Mouse (Mus musculus) hematopoietic stem cell, adult 5-6 weeks (primary cell): Measurements from ENCODE around the gene Tmem200b. TPM values are rescaled to one million over a fixed set of nuclear protein-coding genes. Genes with fewer than 3 reads are reported as not detected.

Experiments used
- ATAC-seq, 2 experiments: fragments of 125-278 bp in 1 of 2; replicated peaks in 1 of 2; 2 replicates each; pipeline ENCODE4 v1.8.0; 2016 to 2017; ENCODE audit warnings: inconsistent platforms in 2 of 2, mild to moderate bottlenecking in 2 of 2, moderate number of reproducible peaks in 2 of 2, low read depth in 1 of 2, moderate TSS enrichment in 1 of 2; ENCODE audit not compliant: low FRiP score in 2 of 2, poor library complexity in 2 of 2, severe bottlenecking in 2 of 2, insufficient read depth in 1 of 2, low TSS enrichment in 1 of 2
- total RNA-seq: library from RNA; stranded (forward); fragments of 172-1452, 232-1000 nt; gene quantifications from 2 replicates; pipeline ENCODE4 v1.2.3, GENCODE M21; 2017

Gene Tmem200b
- total RNA-seq, 1 experiment from 2014 or later = 0.79 TPM

DNA sequence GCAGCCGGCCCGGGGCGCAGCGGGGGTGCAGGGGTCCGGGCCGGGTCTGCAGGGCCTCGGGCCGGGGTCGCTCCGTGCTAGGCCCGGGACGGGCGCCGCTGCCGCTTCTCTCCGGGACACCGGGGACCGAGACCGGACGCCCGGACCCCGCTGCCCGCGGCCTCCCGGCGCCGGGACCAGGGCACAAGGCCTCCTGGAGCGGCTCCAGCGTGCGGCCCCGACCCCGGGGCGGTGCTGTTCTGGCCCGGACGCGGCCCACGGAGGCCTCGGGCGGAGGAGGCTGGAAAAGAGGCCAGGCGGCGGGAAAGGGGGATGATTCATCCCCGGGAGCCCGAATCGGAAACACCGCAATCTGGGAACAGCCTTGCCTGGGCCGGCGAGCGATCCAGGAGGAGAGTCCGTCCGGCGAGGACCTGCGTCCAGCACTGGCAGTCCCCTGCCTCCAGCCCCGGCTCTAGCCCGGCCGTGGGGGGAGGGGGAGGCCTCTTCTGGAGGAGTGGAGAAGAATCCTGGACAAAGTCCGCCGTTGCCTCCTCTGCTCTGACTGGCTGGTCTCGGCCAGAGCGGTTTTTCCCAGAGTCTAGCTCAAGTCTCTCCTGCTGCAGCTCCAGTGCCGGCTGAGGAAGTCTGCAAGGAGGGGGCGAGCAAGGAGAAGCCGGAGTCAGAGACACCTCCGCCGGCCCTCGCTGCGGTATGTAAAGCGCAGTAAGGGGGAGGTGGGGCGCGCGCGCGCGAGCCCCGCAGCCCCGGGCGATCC lies 798 bp upstream of the Tmem200b start:
- ATAC-seq = no peak

GRCm38 (mm10) chr4:131922404-131922803 lies 833 bp downstream of the Tmem200b start:
- ATAC-seq = no peak

DNA sequence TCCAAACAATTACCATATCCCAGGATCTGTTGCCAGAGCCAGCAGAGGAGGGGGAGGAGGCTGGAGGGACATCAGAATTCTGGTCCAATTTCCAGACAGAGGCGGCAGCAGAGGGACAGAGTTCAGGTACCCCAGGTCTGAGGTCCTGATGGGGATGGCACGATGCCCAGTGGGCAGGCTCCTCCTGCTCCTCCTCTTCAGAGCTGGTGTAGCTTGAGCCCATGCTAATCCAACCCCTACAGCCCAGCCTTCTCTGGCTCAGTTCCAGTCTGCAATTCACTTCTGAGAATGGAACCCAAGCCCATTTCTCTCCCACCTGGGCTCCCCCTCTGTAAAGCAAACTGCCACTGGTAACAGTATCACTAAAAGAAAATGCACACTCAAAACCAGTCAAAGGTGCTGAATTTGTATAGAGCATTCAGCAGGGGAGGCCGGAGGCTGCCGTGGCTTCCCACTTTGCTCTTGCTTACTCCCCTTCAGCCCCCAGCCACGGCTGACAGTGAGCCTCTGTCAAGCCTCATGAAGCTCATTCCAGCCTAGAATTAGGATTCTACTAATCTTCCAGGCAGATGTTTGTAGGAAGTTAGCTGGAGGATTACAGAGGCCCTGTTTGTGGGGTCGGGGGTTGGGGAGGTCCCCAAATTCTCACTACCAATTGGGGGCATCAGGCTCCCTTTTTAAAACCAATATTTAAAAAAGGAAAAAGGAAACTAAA lies 2.7 kb downstream of the Tmem200b start:
- ATAC-seq = no peak

DNA sequence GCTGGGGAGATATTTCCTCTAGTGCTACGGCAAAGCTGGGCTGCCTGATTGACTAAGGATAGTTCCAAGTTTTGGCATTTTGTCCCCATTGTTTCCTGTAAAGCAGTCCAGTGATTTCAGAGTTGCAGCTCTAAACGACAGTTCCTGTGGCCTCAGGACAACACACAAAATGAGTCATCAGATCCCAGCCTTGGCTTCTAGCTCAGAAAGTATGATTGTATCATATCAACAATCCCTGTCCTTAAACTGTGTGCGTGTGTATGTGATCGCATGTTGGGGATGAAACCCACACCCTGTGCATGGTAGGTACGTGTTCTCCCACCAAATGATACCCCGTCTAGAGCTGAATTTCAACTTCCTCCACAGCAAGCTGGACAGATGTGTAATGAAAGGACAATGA lies 7.6 kb downstream of the Tmem200b start:
- ATAC-seq = no peak

DNA sequence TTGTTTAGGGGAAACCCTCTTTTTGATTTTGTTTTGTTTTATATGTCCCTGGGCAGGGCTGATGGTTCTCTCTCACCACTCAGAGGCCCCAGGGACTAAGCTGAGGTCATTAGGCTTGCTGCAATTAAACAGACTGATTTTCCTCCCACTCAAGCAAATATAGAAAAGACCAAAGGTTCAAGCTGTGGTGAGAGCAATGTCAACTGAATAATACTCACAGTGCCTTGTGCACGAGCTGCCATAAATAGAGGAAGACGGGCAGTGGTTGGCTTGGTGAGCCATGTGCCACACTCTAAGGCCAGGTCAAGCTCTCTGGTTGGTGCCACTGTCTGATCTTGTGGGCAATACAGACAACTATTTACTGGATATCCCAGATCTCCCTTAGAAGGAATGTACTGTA lies 17.9 kb downstream of the Tmem200b start:
- ATAC-seq = no peak

- no peak for ATAC-seq
These were observed 19.3 kb downstream of the Tmem200b start for GRCm38 (mm10) chr4:131940846-131941245.

DNA sequence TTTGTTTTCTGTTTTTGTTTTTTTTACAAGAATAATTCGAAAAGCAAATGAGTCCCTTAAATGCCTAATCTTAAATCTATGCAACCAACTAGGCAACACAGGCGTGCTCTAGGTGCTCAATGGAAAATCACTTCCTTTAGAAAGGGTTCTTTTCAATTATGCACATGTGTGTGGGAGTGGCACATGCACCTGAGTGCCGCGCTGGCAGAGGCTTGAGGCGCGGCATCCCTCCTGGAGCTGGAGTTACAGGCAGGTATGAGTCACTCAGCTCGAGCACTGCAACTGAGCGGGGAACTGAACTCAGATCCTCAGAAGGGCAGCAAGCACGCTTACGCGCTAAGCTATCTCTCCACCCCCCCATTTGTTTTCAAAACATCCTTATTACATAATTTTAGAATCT lies 26.3 kb downstream of the Tmem200b start:
- no peak for ATAC-seq

GRCm38 (mm10) chr4:131949903-131950302 lies 28.3 kb downstream of the Tmem200b start:
- no peak for ATAC-seq

- no peak for ATAC-seq
These were observed 29.1 kb downstream of the Tmem200b start for GRCm38 (mm10) chr4:131950657-131951056.

GRCm38 (mm10) chr4:131957161-131957560 lies 35.6 kb downstream of the Tmem200b start:
- no peak for ATAC-seq

- no peak for ATAC-seq
These were observed 47.3 kb downstream of the Tmem200b start for GRCm38 (mm10) chr4:131968873-131969272.

GRCm38 (mm10) chr4:131970244-131970853 lies 48.8 kb downstream of the Tmem200b start:
- no peak for ATAC-seq

Other genes with a start within 250 kb of the Tmem200b start
- 0.40 and 0.44 TPM in 2 replicates for gene Ptpru, start 83.5 kb upstream of the Tmem200b start, total RNA-seq
- 22.0 and 25.9 TPM in 2 replicates for gene Mecr, start 78.3 kb upstream of the Tmem200b start, total RNA-seq
- gene Srsf4, start 48.2 kb upstream of the Tmem200b start, total RNA-seq = 66.5 and 97.5 TPM in 2 replicates
- 1.4 and 2.3 TPM in 2 replicates for gene Gm10300, start 152.9 kb downstream of the Tmem200b start, total RNA-seq
- 63.9 and 72.9 TPM in 2 replicates for gene Epb41, start 153.6 kb downstream of the Tmem200b start, total RNA-seq
- gene Oprd1, start 222.7 kb downstream of the Tmem200b start, total RNA-seq = 0.06 TPM in 1 of 2 replicates, not detected in the other